Mouse (Mus musculus) kidney, adult 2 months (tissue): ENCODE data around the gene Naglu.

ENCODE experiments used
- CTCF ChIP-seq: fragments of 200-500 bp; conservative IDR thresholded peaks from 2 replicates; pipeline ENCODE4 v1.5.1; 2011; ENCODE audit warnings: low read depth, mild to moderate bottlenecking, control low read depth, low read length, moderate library complexity, mixed read lengths; ENCODE audit not compliant: insufficient read depth, insufficient read length
- POLR2A ChIP-seq: fragments of 200-500 bp; IDR thresholded peaks from one replicate; pipeline ENCODE4 v1.6.1; 2011; ENCODE audit warnings: low read depth, low read length, control low read depth

GRCm38 (mm10) chr11:101098231-101098630, 28.4 kb downstream of the Naglu start:
- no peak for TF ChIP-seq POLR2A
- no peak for TF ChIP-seq CTCF
